Mouse (Mus musculus): ENCODE measurements around the gene Pir.
A peak's percentile ranks its signal among the peaks of the same experiment; 100 is the strongest.

The Pir gene

GRCm38 (mm10) chrX:164269285-164269761 is at the start of gene Pir:
Gene Pir, plus strand, starts transcription at chrX:164269371.
- DNase-seq = peak; percentile 53

GRCm38 (mm10) chrX:164221989-164222388 is 47.2 kb upstream of the Pir start:
- DNase-seq = peak; percentile 19

DNA sequence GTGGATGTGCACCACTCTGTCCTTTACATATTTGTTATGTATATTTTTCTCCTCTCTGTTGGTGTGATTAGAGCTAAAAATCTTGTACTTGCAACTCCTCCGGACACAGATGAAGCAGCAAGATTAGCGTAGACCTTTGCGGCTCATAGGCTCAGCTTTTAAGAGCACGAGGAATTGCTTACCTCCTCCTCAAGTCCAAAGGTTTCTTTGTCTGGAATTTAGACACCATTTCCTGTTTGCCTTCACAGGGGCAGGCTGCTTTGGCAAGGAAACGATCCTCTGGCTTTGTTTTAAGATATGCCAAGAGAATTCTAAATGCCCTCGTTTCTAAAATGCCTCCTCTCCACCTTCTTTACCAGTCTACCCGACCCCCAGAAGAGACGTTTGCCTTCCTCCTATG is 35.8 kb upstream of the Pir start:
- DNase-seq = peak; percentile 51

GRCm38 (mm10) chrX:164245714-164246113 is 23.5 kb upstream of the Pir start:
- no peak for DNase-seq

GRCm38 (mm10) chrX:164246722-164247121 is 22.4 kb upstream of the Pir start:
- no peak for DNase-seq

GRCm38 (mm10) chrX:164256527-164256926 is 12.6 kb upstream of the Pir start:
- DNase-seq = no peak

- DNase-seq = no peak
Measured at GRCm38 (mm10) chrX:164258057-164258456, 11.1 kb upstream of the Pir start, which contains the start of gene Bmx. Gene Bmx, minus strand, starts transcription at chrX:164258193.

GRCm38 (mm10) chrX:164258662-164259061 is 10.5 kb upstream of the Pir start:
- DNase-seq = no peak

DNA sequence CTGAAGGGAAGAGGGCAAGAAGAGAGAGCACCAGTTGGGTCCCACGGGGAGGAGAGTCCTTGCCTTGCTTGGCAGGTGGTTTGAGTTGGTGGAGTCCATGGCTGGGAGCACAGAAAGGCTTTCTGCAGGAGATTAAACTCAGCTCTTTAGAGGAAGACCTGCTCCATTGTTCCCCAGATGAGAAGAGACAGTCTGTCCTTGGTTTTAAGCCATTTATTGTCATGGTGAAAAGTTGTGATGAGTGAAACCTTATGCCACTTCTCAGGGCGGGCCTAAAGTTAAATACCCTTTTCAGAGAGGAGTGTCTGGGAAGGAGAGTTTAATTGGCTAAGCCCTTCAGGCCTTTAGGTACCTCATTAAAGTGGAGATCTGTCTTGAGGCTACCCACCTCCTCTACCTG is 6.9 kb upstream of the Pir start:
- DNase-seq = no peak

DNA sequence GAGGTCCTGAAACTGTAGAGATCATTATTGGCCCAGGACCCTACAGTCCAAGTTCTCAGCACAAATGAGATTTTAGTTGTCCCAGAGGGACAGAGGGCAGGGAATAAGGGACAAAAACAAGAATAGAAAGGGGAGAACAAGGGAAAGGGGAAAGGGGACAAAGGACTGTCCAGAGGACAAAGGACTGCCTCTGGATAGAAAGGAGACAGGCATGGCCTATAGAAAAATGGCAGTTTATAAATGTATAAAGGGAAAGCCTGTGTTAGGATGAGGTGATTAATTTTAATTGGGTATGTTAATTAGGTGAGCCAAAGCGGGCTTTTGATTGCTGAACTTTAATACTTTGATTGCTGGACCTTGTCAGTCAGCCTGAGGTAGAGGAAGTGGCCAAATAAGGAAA is 4.3 kb upstream of the Pir start:
- DNase-seq = no peak

DNA sequence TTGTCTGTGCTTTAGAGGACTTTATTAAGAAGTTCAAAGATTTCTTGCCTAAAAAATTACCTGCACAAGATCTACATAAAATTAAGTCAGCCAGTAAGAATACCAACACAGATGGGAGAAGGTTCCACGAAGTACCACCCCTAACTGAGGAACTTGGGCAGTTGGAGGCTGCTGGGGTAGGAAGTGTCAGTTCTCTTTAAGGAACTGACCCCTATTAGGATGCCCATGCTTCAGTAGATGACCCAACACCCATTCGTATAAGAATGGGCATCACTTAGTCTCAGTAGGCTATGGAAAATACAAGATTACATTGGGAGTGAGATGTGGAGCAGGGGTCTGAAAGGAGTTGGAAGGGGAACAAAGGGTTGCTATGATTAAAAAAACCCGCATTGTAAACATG is 1.4 kb downstream of the Pir start:
- no peak for DNase-seq

GRCm38 (mm10) chrX:164275536-164275935 is 6.4 kb downstream of the Pir start:
- no peak for DNase-seq

- DNase-seq = no peak
Measured at GRCm38 (mm10) chrX:164280918-164281647, 11.9 kb downstream of the Pir start.

DNA sequence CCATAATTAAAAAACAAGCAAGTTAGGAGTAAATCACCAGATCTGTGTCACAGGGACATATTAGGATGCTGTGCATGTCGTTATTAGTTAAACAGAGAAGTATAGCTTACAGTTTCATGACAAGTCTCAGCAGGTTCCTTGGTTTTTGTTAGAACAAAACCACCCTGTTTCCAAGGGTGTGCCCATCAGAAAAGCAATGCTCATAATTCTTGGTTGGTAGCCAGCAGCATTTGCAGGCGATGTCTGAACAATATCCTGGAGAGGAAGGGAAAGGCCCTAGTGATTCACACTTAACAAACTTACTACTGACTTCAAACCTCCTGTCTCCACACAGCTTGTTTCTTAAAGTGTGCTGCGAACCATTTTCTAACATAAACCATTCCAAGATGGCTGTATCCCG is 14.6 kb downstream of the Pir start:
- no peak for DNase-seq

GRCm38 (mm10) chrX:164287077-164287476 is 17.9 kb downstream of the Pir start:
- peak; percentile 34 for DNase-seq

DNA sequence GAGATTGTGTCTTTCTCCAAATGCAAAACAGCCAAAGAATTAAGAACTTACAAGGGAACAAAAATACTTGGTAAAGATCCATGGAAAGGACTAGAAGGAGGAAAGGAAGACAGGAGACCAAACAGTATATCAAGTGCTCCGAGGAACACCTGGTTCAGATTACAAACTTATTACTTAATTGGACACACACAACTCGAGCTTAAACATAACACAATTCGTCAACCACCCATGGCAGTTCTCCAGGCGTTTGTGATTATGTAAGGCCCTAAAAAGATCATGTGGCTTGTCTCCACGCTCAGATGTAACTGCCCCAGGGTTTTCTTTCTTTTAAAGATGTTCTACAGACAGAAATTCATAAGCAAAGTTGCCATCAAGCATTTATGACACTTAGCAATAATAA is 22.0 kb downstream of the Pir start:
- DNase-seq = peak; percentile 18

DNA sequence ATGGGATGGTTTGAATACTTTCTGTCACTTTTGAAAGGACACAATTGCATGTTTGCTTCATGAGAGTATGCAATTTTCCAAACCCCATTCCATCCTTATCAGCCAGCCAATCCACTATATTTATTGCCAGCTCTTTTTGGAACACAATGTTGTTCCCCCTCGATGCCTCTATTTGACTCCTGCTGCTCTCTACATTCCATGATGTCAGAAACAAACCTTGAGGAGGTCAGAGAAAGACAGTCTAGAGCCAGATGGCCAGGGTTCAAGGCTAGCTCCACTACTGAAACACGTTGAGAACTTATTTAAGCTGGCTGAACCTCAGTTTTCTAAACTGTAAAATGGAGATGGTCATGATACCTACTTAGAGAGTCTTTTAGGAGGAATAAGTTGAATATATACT is 37.1 kb downstream of the Pir start:
- peak; percentile 1 for DNase-seq

GRCm38 (mm10) chrX:164313876-164314275 is 44.7 kb downstream of the Pir start:
- no peak for DNase-seq

DNA sequence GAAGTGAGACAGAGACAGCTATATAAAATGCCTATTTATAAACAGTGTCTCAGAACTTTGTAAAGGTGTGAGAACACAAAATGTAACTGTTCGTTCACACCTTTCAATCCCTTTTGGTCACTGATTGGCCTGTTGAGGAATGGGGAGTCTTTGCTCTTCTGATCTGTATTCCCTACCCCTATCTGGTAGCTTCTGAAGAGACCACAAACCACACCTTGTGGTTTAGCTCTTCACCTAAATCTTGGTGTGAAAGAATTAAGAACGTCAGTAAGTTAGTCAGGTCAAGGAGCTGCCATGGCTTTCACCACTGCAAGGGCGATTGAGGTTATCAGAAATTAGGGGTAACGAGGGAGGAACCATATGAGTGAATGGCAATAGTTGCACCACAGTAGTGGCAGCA is 49.4 kb downstream of the Pir start:
- DNase-seq = no peak

- no peak for DNase-seq
Measured at GRCm38 (mm10) chrX:164320031-164320430, 50.9 kb downstream of the Pir start.

DNA sequence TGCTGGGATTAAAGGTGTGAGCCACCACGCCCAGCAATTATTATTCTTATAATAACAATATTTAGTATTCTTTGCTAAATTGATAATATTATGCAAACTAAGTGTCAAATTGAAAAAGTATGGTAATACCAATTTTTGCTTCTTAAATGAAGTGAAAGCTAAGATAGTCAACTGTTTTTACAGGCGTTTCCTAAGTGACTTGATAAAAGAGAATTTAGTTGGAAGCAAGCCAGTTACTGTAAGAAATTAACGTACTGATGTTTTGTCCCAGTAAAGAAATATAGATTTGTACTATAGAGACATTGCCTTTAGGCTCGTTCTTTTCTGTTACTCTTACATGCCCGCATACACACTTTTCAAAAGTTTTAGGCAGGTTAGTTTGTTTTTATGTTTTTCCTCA is 53.3 kb downstream of the Pir start:
- no peak for DNase-seq

DNA sequence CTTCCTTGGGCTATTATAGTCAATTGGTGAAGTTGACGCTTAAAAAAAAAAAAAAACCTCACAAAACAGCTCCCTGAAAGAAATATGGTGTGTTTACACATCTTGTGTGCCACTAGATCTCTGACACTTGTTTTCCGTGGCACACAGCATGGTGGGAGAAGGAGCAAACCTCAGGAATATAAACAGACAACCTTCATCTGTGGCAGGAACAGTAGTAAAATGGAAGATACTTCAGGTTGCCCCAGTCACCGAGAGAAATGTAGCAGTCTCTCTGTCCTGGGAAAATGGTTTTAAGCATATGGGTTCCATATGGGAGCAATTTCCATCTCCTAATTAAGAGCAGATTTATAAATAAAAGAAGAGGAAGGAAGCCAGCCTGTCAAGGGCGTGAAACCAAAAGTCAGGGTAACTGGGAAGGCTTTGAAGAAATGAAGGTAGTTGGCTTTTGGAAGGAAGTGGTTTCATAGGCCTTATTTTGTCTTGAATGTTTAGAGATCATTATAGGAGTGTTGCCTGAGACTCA is 54.3 kb downstream of the Pir start:
- DNase-seq = no peak

- DNase-seq = no peak
Measured at GRCm38 (mm10) chrX:164330351-164330750, 61.2 kb downstream of the Pir start.

DNA sequence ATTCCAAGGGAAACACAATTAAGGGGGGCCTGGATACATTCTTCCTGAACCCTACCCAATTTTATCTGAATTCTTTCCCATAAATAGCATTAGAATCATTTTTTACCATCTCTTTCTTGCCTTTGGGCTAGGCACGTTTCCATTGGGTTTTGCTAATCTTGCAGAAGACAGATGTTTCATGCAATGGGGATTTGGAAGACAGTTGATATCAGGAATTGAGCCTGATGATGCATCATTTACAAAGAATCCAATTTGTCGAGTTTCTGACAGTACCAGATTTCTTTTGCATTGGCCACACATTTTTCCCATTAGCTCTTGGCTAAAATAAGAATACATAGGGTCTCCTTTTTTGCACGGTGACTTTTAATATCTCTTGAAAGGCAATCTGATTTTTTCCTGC is 61.6 kb downstream of the Pir start:
- DNase-seq = no peak

GRCm38 (mm10) chrX:164338591-164338990 is 69.4 kb downstream of the Pir start:
- no peak for DNase-seq
